Mouse (Mus musculus) thymus, postnatal 25 days (tissue): ENCODE measurements at regions not wholly inside any gene's neighbourhood (a gene's known extent, or its start where the extent isn't known, plus 50 kb on each side); places are given as distances from the start of the nearest gene placed in this dataset.

ENCODE experiments used
- DNase-seq: peaks from one replicate; pipeline ENCODE4 v3.0.0; 2022

DNA sequence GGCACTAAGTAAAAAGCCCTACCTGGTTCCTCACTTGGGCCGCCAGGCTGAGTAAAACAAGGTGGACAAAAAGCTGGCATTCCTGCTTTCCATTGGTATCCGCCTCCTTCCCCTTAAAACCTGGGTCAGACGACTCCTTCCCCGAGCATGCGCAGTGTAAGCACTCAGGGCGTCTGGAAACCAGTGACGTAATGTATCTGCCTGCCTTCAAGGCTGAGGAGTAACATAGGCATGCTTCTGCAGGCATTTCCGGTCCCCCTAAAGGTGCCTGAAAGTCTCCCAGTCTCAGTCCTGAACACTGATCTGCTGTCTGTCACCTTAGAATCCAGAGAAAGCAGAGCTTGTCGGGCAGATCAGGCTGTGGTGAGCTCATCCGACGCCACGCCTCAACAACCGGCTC lies 140.7 kb downstream of the Cd24a start:
- no peak for DNase-seq

DNA sequence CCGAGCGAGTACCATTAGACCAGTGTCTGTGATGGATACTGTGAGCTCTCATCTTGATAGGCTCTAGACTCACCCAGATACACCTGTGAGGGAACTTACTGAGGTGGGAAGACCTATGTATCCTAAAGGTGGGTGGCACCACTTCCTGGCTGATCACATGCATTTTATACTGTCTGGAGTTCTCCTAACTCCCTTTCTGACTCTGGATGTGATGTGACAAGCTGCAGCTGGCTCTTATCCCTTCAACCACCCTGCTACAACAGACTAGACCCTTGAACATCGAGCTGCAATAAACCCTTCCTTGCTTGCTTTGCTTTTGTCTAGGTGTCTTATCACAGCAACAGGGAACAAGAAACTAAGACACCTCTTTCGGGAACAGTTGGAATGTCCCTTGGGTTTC lies 143.3 kb downstream of the Cd24a start:
- no peak for DNase-seq

- DNase-seq, result no peak
These were observed 144.1 kb downstream of the Cd24a start for GRCm38 (mm10) chr10:43722164-43722563.

DNA sequence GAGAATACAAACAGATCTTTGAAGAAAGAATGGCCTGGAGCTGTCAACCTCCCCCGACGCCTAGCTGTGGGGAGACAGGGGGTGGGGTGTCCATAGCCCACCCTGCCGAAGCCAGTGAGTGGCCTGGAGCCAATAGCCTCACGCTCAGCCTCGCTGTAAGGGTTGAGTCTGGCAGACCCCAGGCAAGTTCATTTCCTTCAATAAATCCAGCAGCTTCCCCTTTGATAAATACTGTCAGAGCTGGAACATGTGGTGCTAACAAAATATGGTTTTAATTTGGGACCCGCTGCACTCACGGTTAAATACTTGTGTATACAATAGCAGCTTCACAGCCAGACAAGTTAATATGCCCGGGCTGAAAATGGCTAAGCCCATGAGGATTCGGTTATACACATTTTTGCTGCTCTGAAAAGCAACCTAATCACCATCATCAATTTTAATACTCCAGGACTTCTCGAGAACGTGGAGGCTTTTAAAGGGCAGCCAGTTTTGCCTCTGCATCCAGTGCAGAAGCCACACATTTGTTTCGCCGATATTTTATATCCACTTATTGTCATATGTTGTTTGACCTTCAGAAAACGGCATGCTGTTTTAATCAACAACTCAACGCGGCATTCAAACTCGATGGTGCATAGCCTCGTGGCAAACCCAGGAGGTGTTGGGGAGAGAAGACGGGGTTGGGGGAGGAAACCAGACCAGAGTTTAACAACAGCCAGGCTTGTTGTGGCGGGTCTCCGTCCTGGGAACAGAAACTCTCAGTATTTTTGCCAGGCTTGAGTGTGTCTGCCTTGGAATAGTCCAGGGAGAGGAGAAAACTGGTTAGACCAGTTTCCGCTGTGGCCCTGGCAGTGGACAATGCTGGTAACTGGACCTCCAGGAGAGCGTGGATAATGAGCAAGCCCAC lies 144.9 kb downstream of the Cd24a start:
- peak; percentile 44 for DNase-seq

GRCm38 (mm10) chr10:43723615-43723937 lies 145.5 kb downstream of the Cd24a start:
- DNase-seq, result no peak

- no peak for DNase-seq
These were observed 149.7 kb downstream of the Cd24a start for GRCm38 (mm10) chr10:43727746-43728145.

GRCm38 (mm10) chr10:43729184-43729583 lies 151.1 kb downstream of the Cd24a start:
- DNase-seq, result no peak

- DNase-seq, result no peak
These were observed 155.7 kb downstream of the Cd24a start for GRCm38 (mm10) chr10:43733618-43734415.

- peak; percentile 66 for DNase-seq
These were observed 161.1 kb downstream of the Cd24a start for GRCm38 (mm10) chr10:43739181-43739580.

DNA sequence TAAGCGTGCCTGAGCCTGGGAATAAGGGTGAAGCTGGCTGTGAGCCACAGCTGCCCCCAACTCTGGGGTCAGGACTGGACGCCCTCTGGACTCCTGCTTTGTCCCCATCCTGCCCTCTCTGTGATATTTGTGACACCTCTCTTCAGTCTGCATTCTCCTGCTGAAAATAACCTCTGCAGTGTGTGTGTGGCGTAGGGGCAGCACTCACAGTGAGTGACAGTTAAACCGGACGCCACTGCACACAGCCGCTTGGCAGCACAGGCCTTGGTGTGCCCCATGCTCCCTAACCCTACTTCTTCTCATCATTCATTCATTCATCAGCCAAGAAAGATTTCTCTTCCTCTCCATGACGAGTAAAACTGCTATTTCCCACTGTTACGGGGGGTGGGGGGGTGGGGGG lies 161.6 kb downstream of the Cd24a start:
- DNase-seq, result peak; percentile 57

- peak; percentile 80 for DNase-seq
These were observed 161.2 kb downstream of the Qrsl1 start for GRCm38 (mm10) chr10:43740204-43740865.

DNA sequence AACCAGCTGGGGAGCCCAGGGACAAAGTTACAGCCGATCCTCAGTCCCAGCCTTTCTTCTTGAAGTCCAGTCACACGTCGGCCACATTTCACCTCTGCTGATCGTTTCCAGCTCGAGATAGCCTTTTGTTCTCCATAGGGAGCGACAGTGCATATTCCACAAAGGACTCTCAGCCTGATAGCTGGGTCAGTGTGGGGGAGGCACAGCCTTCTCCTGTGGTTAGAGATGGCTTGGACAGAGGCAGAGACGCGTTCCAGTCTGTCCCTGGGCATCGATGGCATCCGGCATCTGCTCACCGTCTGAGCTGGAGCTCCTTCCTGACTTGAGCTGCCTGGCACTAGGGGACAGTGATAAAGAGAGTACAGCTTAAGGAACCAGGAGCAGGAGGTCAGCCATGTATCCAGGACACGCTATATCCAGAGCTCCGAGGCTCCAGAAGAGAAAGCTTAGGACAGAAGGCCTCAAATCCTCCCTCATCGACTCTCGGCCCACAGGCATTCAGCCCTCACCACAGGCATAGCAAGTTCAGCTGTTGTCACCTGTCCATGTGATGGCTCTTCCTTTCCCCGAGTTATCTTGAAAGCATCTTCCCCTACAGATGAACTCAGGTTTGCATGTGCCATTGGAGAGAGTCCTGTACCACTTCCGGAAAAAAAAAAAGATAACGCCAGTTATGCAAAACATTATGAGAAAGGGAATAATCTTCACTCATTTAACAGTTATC lies 160.0 kb downstream of the Qrsl1 start:
- peak; percentile 19 for DNase-seq

GRCm38 (mm10) chr10:43742085-43743054 lies 159.2 kb downstream of the Qrsl1 start:
- peak; percentile 47 for DNase-seq

DNA sequence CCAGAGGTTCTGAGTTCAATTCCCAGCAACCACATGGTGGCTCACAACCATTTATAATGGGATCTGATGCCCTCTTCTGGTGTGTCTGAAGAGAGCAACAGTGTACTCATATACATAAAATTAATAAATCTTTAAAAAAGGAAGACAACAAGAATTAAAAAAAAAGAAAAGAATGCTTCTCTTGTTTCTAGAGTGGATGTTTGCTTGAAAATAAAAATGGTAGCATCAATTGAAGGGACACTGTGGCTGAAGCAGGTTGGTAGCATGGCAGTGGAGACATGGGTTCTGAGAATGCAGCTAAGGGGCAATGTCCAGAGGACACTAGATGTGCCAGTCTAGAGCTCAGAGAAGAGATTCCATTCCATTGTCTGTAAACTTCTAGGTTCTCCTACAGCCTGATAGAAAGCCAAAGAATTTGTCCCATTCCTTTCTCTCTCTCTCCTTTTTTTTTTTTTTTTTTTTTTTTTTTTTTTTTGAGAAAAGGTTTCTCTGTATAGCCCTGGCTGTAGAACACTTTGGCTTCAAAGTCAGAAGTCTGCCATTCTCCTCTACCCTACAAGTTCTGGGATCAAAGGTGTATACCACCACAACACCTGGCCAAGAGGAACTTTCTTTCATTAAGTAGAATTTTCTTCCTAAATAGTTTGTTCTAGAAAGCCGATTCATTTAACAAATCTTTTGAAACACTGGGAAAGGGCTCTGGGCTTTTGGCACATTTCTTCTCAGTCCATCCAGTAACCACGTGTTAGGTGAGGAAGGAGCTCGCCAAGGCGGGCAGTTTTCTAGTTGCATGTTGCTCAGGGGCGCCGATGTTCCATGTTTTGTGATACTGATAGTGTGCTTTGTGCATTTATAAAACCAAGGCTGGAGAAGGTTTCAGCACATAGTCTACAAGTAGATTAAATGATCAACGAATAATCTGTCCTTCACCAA lies 158.1 kb downstream of the Qrsl1 start:
- no peak for DNase-seq

DNA sequence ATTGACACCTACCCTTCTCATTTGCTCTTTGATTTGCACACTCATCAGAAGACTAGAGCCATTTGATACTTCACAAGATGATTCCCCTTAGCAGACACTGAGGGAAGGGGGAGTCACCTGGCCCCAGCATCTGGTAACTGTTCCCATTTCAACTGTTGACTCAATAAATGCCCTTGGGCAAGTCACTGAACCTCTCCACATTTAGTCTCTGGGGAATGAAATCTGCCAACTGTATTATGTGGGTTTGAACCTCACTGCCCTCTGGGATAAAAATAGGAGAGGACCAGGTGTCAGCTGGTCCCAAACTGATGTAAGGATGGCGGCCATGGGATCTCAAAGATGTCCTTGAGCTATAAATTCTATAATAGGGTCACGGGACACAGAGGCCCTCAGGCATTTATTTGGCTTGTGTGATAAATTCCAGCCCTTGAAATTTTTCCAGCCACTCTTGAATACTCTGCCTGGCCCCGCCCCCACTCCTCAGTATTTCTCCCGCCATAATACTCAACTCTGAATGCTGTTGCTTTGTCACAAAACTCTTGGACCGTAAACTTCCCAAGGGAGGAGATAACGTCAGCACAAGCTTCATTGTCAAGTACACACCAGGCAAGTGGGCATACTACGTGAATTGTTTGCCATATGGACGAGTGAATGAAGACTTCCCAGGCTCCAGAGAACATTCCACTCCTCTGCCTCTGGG lies 155.5 kb downstream of the Qrsl1 start:
- no peak for DNase-seq

- no peak for DNase-seq
These were observed 154.9 kb downstream of the Qrsl1 start for GRCm38 (mm10) chr10:43746631-43747001.

DNA sequence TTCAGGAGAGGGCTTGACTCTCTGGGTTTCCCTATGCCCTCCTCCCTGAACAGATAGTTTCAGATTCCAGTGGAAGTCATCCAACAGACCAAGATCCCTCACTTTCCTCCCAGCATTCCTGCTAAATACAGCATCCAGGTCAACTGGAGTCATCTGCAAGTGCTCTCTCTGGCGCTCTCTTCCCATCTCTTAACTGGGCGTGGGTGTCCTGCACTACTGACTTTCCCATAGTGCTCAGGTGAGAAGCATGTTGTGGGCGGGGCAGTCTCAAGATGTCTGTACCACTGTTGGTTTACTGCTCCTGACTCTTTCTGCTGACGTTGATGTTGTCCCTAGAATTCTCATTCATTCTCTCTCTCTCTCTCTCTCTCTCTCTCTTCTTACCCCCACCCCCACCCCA lies 154.0 kb downstream of the Qrsl1 start:
- no peak for DNase-seq

GRCm38 (mm10) chr10:43748300-43748699 lies 153.2 kb downstream of the Qrsl1 start:
- DNase-seq, result no peak

DNA sequence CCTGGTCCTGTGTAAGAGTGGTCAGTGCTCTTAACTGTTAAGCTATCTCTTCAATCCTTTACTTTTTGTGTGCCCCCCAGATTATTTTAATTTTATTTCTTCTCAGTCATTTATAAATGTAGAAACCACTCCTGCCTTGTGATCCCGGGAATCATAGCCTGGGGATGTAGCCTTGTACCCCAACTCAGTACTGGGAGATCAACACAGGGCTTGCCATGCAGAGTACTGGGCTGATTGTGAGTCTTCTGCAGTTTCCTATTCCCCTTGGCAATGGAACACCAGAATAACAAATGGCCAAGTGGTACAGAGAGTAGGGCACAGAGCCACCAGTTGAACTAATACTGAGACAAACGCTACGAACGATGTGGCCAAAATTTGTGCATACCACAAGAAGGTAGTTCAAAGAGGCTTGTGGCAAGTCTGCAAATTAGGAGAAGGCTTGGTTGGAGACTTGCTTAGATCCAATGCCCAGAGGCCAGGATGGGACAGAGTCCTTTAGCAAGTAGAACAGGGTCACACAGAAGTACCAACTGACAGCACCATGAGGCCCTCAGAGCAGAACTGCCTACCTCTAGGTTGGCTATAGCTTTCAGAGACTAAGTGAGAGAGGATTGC lies 151.9 kb downstream of the Qrsl1 start:
- no peak for DNase-seq
